Mouse (Mus musculus) MEL (cell line): ENCODE measurements around the gene H2afv. TPM values are rescaled to one million over a fixed set of nuclear protein-coding genes. Genes with fewer than 3 reads are reported as not detected.

Experiments
- DNase-seq: peaks from one replicate; pipeline ENCODE4 v3.0.0; 2011; ENCODE audit warnings: low read depth, low spot score
- H3K27ac ChIP-seq: 2 replicates; pipeline ENCODE4 v1.5.1; 2012; ENCODE audit warnings: low read depth, mild to moderate bottlenecking, control low read depth, low read length, moderate library complexity; ENCODE audit not compliant: control insufficient read depth
- H3K27me3 ChIP-seq, 2 experiments: fragments of 150-350 bp in 1 of 2; sonication (generic) in 1 of 2; 2 replicates each; pipeline ENCODE4 v1.6.1; 2012; ENCODE audit warnings: low read length in 2 of 2, mild to moderate bottlenecking in 2 of 2, improper control_type of control experiment in 1 of 2, moderate library complexity in 1 of 2; ENCODE audit not compliant: insufficient read depth in 2 of 2, control insufficient read depth in 1 of 2
- H3K36me3 ChIP-seq, 2 experiments: 2 replicates each; pipeline ENCODE4 v1.6.1; 2012 to 2014; ENCODE audit warnings: low read length in 2 of 2, improper control_type of control experiment in 1 of 2, inconsistent platforms in 1 of 2, mild to moderate bottlenecking in 1 of 2; ENCODE audit not compliant: insufficient read depth in 2 of 2, control insufficient read depth in 1 of 2
- H3K4me1 ChIP-seq, 2 experiments: fragments of 150-350 bp in 1 of 2; sonication (generic) in 1 of 2; 2 replicates each; pipeline ENCODE4 v1.6.1; 2012; ENCODE audit warnings: low read length in 2 of 2, improper control_type of control experiment in 1 of 2, mild to moderate bottlenecking in 1 of 2; ENCODE audit not compliant: insufficient read depth in 2 of 2, control insufficient read depth in 1 of 2
- H3K4me3 ChIP-seq, 2 experiments: fragments of 150-350 bp in 1 of 2; sonication (generic) in 1 of 2; 2 replicates each; pipeline ENCODE4 v1.5.1; 2012; ENCODE audit warnings: low read depth in 2 of 2, low read length in 2 of 2, mild to moderate bottlenecking in 2 of 2, moderate library complexity in 2 of 2, control low read depth in 1 of 2, improper control_type of control experiment in 1 of 2; ENCODE audit not compliant: control insufficient read depth in 1 of 2, insufficient read depth in 1 of 2
- H3K79me2 ChIP-seq: 2 replicates; pipeline ENCODE4 v1.6.1; 2012; ENCODE audit warnings: mild to moderate bottlenecking, low read length, moderate library complexity; ENCODE audit not compliant: control insufficient read depth, poor library complexity, insufficient read depth
- H3K9ac ChIP-seq: 2 replicates; pipeline ENCODE4 v1.6.1; 2012; ENCODE audit warnings: low read depth, mild to moderate bottlenecking, control low read depth, low read length, moderate library complexity; ENCODE audit not compliant: control insufficient read depth, poor library complexity, severe bottlenecking
- H3K9me3 ChIP-seq: fragments of 150-350 bp; sonication (generic); replicated peaks from 2 replicates; pipeline ENCODE4 v1.6.1; 2012; ENCODE audit warnings: mild to moderate bottlenecking, low read length, improper control_type of control experiment, moderate library complexity; ENCODE audit not compliant: insufficient read depth
- BHLHE40 ChIP-seq: IDR thresholded peaks from 2 replicates; pipeline ENCODE4 v1.6.1; 2012; ENCODE audit warnings: low read depth, mild to moderate bottlenecking, inconsistent platforms, low read length, improper control_type of control experiment, borderline replicate concordance
- CHD1 ChIP-seq: IDR thresholded peaks from 2 replicates; pipeline ENCODE4 v1.6.1; 2012; ENCODE audit warnings: low read depth, mild to moderate bottlenecking, inconsistent platforms, low read length, improper control_type of control experiment
- CHD2 ChIP-seq: IDR thresholded peaks from 2 replicates; pipeline ENCODE4 v1.6.1; 2011; ENCODE audit warnings: low read length, improper control_type of control experiment
- CTCF ChIP-seq, 3 experiments: IDR thresholded peaks in 2 of 3; conservative IDR thresholded peaks in 1 of 3; 2 replicates each; pipeline ENCODE4 v1.5.1; 2011 to 2012; ENCODE audit warnings: low read length in 3 of 3, low read depth in 2 of 3, mild to moderate bottlenecking in 2 of 3, improper control_type of control experiment in 1 of 3, inconsistent platforms in 1 of 3, mixed read lengths in 1 of 3, moderate library complexity in 1 of 3; ENCODE audit not compliant: control insufficient read depth in 1 of 3, insufficient read depth in 1 of 3, poor library complexity in 1 of 3, severe bottlenecking in 1 of 3
- E2F4 ChIP-seq: IDR thresholded peaks from 2 replicates; pipeline ENCODE4 v1.6.1; 2011; ENCODE audit warnings: low read depth, low read length, improper control_type of control experiment, borderline replicate concordance
- ELF1 ChIP-seq: IDR thresholded peaks from 2 replicates; pipeline ENCODE4 v1.6.1; 2014; ENCODE audit warnings: low read depth, mild to moderate bottlenecking, inconsistent platforms, low read length, improper control_type of control experiment, moderate library complexity
- EP300 ChIP-seq, 2 experiments: IDR thresholded peaks; 2 replicates each; pipeline ENCODE4 v1.6.1; 2011; ENCODE audit warnings: improper control_type of control experiment in 2 of 2, low read length in 2 of 2, low read depth in 1 of 2, mild to moderate bottlenecking in 1 of 2
- ETS1 ChIP-seq: IDR thresholded peaks from 2 replicates; pipeline ENCODE4 v1.6.1; 2012; ENCODE audit warnings: low read depth, mild to moderate bottlenecking, inconsistent platforms, low read length, improper control_type of control experiment, moderate library complexity
- GABPA ChIP-seq: IDR thresholded peaks from 2 replicates; pipeline ENCODE4 v1.6.1; 2012; ENCODE audit warnings: low read depth, mild to moderate bottlenecking, inconsistent platforms, low read length, improper control_type of control experiment, moderate library complexity
- GATA1 ChIP-seq: IDR thresholded peaks from 2 replicates; pipeline ENCODE4 v1.6.1; 2011; ENCODE audit warnings: low read depth, low read length, improper control_type of control experiment
- JUND ChIP-seq: IDR thresholded peaks from 2 replicates; pipeline ENCODE4 v1.6.1; 2011; ENCODE audit warnings: low read depth, mild to moderate bottlenecking, improper control_type of control experiment, low read length
- KAT2A ChIP-seq: conservative IDR thresholded peaks from 2 replicates; pipeline ENCODE4 v1.6.1; 2012; ENCODE audit warnings: low read depth, low read length, improper control_type of control experiment, inconsistent platforms
- MAFK ChIP-seq: IDR thresholded peaks from 2 replicates; pipeline ENCODE4 v1.6.1; 2011; ENCODE audit warnings: low read depth, mild to moderate bottlenecking, low read length, improper control_type of control experiment, borderline replicate concordance
- MAX ChIP-seq: IDR thresholded peaks from 2 replicates; pipeline ENCODE4 v1.6.1; 2011; ENCODE audit warnings: low read length, improper control_type of control experiment
- MAZ ChIP-seq: IDR thresholded peaks from 2 replicates; pipeline ENCODE4 v1.6.1; 2012; ENCODE audit warnings: low read depth, mild to moderate bottlenecking, inconsistent platforms, low read length, improper control_type of control experiment
- MEF2A ChIP-seq: IDR thresholded peaks from 2 replicates; pipeline ENCODE4 v1.6.1; 2014; ENCODE audit warnings: low read depth, mild to moderate bottlenecking, inconsistent platforms, low read length, improper control_type of control experiment; ENCODE audit not compliant: poor library complexity, insufficient replicate concordance, severe bottlenecking; ENCODE audit errors: extremely low read depth
- MXI1 ChIP-seq: IDR thresholded peaks from 2 replicates; pipeline ENCODE4 v1.6.1; 2011; ENCODE audit warnings: mild to moderate bottlenecking, low read depth, low read length, improper control_type of control experiment
- MYB ChIP-seq: IDR thresholded peaks from 2 replicates; pipeline ENCODE4 v1.6.1; 2011; ENCODE audit warnings: mild to moderate bottlenecking, low read depth, low read length, improper control_type of control experiment
- MYC ChIP-seq: IDR thresholded peaks from 2 replicates; pipeline ENCODE4 v1.6.1; 2011; ENCODE audit warnings: low read depth, mild to moderate bottlenecking, low read length, improper control_type of control experiment, moderate library complexity
- NELFE ChIP-seq: IDR thresholded peaks from 2 replicates; pipeline ENCODE4 v1.6.1; 2011; ENCODE audit warnings: low read depth, low read length, improper control_type of control experiment
- NRF1 ChIP-seq: IDR thresholded peaks from 2 replicates; pipeline ENCODE4 v1.6.1; 2014; ENCODE audit warnings: low read depth, mild to moderate bottlenecking, inconsistent platforms, low read length, improper control_type of control experiment, moderate library complexity; ENCODE audit not compliant: poor library complexity, insufficient read depth, severe bottlenecking
- POLR2A ChIP-seq, 2 experiments: IDR thresholded peaks; 2 replicates each; pipeline ENCODE4 v1.6.1; 2011 to 2012; ENCODE audit warnings: low read length in 2 of 2, mild to moderate bottlenecking in 2 of 2, control low read depth in 1 of 2, improper control_type of control experiment in 1 of 2, low read depth in 1 of 2, moderate library complexity in 1 of 2; ENCODE audit not compliant: control insufficient read depth in 1 of 2, insufficient read depth in 1 of 2, poor library complexity in 1 of 2
- POLR2AphosphoS2 ChIP-seq: IDR thresholded peaks from 2 replicates; pipeline ENCODE4 v1.6.1; 2011; ENCODE audit warnings: low read length, improper control_type of control experiment
- POLR2AphosphoS5 ChIP-seq: IDR thresholded peaks from 2 replicates; pipeline ENCODE4 v1.6.1; 2012; ENCODE audit warnings: low read depth, borderline replicate concordance, mild to moderate bottlenecking, inconsistent platforms, low read length, moderate library complexity, mixed read lengths
- RAD21 ChIP-seq: IDR thresholded peaks from 2 replicates; pipeline ENCODE4 v1.6.1; 2011; ENCODE audit warnings: mild to moderate bottlenecking, low read depth, low read length, improper control_type of control experiment
- RCOR1 ChIP-seq: IDR thresholded peaks from 2 replicates; pipeline ENCODE4 v1.6.1; 2012; ENCODE audit warnings: low read depth, mild to moderate bottlenecking, inconsistent platforms, low read length, improper control_type of control experiment
- SIN3A ChIP-seq: IDR thresholded peaks from 2 replicates; pipeline ENCODE4 v1.6.1; 2012; ENCODE audit warnings: low read length, improper control_type of control experiment, inconsistent platforms
- SMC3 ChIP-seq: IDR thresholded peaks from 2 replicates; pipeline ENCODE4 v1.6.1; 2011; ENCODE audit warnings: low read depth, low read length, improper control_type of control experiment
- TBP ChIP-seq: IDR thresholded peaks from 2 replicates; pipeline ENCODE4 v1.8.0; 2011; ENCODE audit warnings: low read depth, low read length, improper control_type of control experiment
- TCF12 ChIP-seq: IDR thresholded peaks from 2 replicates; pipeline ENCODE4 v1.6.1; 2014; ENCODE audit warnings: low read depth, mild to moderate bottlenecking, inconsistent platforms, low read length, improper control_type of control experiment, moderate library complexity
- UBTF ChIP-seq: IDR thresholded peaks from 2 replicates; pipeline ENCODE4 v1.6.1; 2012; ENCODE audit warnings: low read depth, mild to moderate bottlenecking, inconsistent platforms, low read length, improper control_type of control experiment, moderate library complexity, borderline replicate concordance; ENCODE audit not compliant: insufficient read depth
- USF1 ChIP-seq: IDR thresholded peaks from 2 replicates; pipeline ENCODE4 v1.6.1; 2014; ENCODE audit warnings: low read depth, mild to moderate bottlenecking, inconsistent platforms, low read length, improper control_type of control experiment, moderate library complexity
- USF2 ChIP-seq, 2 experiments: IDR thresholded peaks; 2 replicates each; pipeline ENCODE4 v1.6.1; 2011 to 2012; ENCODE audit warnings: improper control_type of control experiment in 2 of 2, low read length in 2 of 2, borderline replicate concordance in 1 of 2, inconsistent platforms in 1 of 2, low read depth in 1 of 2, mild to moderate bottlenecking in 1 of 2; ENCODE audit not compliant: insufficient read depth in 1 of 2
- ZC3H11A ChIP-seq: IDR thresholded peaks from 2 replicates; pipeline ENCODE4 v1.6.1; 2012; ENCODE audit warnings: low read depth, mild to moderate bottlenecking, inconsistent platforms, low read length, improper control_type of control experiment
- ZKSCAN1 ChIP-seq: IDR thresholded peaks from 2 replicates; pipeline ENCODE4 v1.6.1; 2012; ENCODE audit warnings: low read depth, mild to moderate bottlenecking, inconsistent platforms, low read length, improper control_type of control experiment, moderate library complexity
- ZMIZ1 ChIP-seq: IDR thresholded peaks from 2 replicates; pipeline ENCODE4 v1.6.1; 2012; ENCODE audit warnings: low read depth, mild to moderate bottlenecking, inconsistent platforms, low read length, improper control_type of control experiment, moderate library complexity
- ZNF384 ChIP-seq: IDR thresholded peaks from 2 replicates; pipeline ENCODE4 v1.6.1; 2012; ENCODE audit warnings: low read depth, mild to moderate bottlenecking, inconsistent platforms, low read length, improper control_type of control experiment
- polyA plus RNA-seq, 2 experiments: library from polyadenylated mRNA; stranded (reverse) in 1 of 2; unstranded in 1 of 2; fragments of >175 nt in 1 of 2; fragments of >200 nt in 1 of 2; gene quantifications; 2 replicates each; pipeline versions ENCODE4 v1.2.1 to v1.2.4; 2012; ENCODE audit warnings: low replicate concordance in 2 of 2, low read depth in 1 of 2; ENCODE audit not compliant: insufficient read length in 2 of 2, insufficient read depth in 1 of 2, missing spikeins in 1 of 2
- total RNA-seq: library from RNA; depleted of rRNA; stranded (reverse); fragments of 300-350 nt; gene quantifications from 2 replicates; pipeline ENCODE4 v1.2.3, GENCODE M21; 2012

H2afv gene
- total and polyA plus RNA-seq, 3 experiments = 97.2 to 159 TPM; not detected in 1

DNA sequence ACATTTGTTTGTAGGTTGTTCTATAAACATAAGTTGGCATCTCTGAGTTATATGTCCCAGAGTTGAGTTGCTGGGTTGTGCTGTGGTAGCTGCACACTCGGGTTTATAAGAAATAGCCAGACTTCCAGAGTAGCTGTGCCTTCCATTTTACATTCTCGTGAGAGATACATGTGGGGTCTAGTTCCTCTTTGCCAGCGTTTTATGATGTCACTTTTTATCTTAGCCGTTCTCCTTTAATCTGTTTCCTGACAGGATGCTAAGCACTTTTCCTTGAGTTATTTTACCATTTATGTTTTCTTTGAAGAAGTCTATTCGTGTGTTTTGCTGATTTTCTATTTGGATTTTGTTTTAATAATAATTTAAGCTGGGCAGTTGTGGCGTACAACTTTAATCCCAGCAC is 51.4 kb downstream of the H2afv start:
- H3K9me3 ChIP-seq = no peaks in the 10 kb centered on the region
- DNase-seq = peak; percentile 88
- peaks cover 0 to 32% of the 10 kb centered on the region in 2 experiments; a peak in 2 of 4 replicates for H3K36me3 ChIP-seq
- H3K4me1 ChIP-seq = peaks cover 10 to 28% of the 10 kb centered on the region in 2 experiments
- no peak overlapping the region for H3K4me3 ChIP-seq
- H3K79me2 ChIP-seq = peaks cover 35% of the 10 kb centered on the region
- H3K27ac ChIP-seq = peak overlapping the region; percentile 90
- H3K9ac ChIP-seq = peak overlapping the region; percentile 57
- no peaks in the 10 kb centered on the region for H3K27me3 ChIP-seq
- no peak for TF ChIP-seq CTCF (IDR thresholded peaks at IDR 0.05 in 2 of 3, conservative IDR thresholded peaks at IDR 0.05 in 1 of 3; ENCODE audit: control insufficient read depth in 1 of 3, insufficient read depth in 1 of 3, low read depth in 2 of 3, low read length in 3 of 3, poor library complexity in 1 of 3, severe bottlenecking in 1 of 3)
- TF ChIP-seq NRF1 = no peak
- TF ChIP-seq MAFK = no peak
- no peak for TF ChIP-seq GABPA
- peak; percentile 71 for TF ChIP-seq RCOR1
- TF ChIP-seq CHD2 = peak; percentile 21; the same call in 1 of the 2 replicates
- TF ChIP-seq ZMIZ1 = no peak
- no peak for TF ChIP-seq RAD21
- TF ChIP-seq MYC = peak; percentile 93; the same call in 1 of the 2 replicates
- peak; percentile 78 for TF ChIP-seq SIN3A
- peak; percentile 79 for TF ChIP-seq TCF12
- TF ChIP-seq TBP = 0 out of 2 replicates have a peak, but pooled peaks have one; percentile 56
- TF ChIP-seq POLR2AphosphoS5 = no peak
- no peak for TF ChIP-seq MYB
- TF ChIP-seq UBTF = no peak
- TF ChIP-seq MXI1 = peak; percentile 67
- TF ChIP-seq MEF2A = no peak
- TF ChIP-seq USF1 = no peak
- TF ChIP-seq ETS1 = peak; percentile 94
- no peak for TF ChIP-seq USF2 (IDR thresholded peaks at IDR 0.05; ENCODE audit: borderline replicate concordance in 1 of 2, insufficient read depth in 1 of 2, low read depth in 1 of 2, low read length in 2 of 2)
- no peak for TF ChIP-seq KAT2A
- TF ChIP-seq E2F4 = no peak
- peak; percentile 97 for TF ChIP-seq GATA1
- no peak for TF ChIP-seq ELF1
- TF ChIP-seq ZC3H11A = no peak
- 0 out of 2 replicates have a peak, but pooled peaks have one; percentile 4 for TF ChIP-seq MAZ
- no peak for TF ChIP-seq SMC3
- TF ChIP-seq CHD1 = no peak
- peak; percentile 84 to 87 for TF ChIP-seq EP300 (IDR thresholded peaks at IDR 0.05; ENCODE audit: low read depth in 1 of 2, low read length in 2 of 2)
- peak in 1 of 2 experiments; percentile 44; a peak in 1 of 4 replicates for TF ChIP-seq POLR2A (IDR thresholded peaks at IDR 0.05; ENCODE audit: control insufficient read depth in 1 of 2, insufficient read depth in 1 of 2, low read depth in 1 of 2, low read length in 2 of 2, poor library complexity in 1 of 2)
- no peak for TF ChIP-seq ZKSCAN1
- TF ChIP-seq JUND = peak; percentile 50; the same call in 1 of the 2 replicates
- TF ChIP-seq NELFE = no peak
- no peak for TF ChIP-seq ZNF384
- no peak for TF ChIP-seq BHLHE40
- TF ChIP-seq MAX = 0 out of 2 replicates have a peak, but pooled peaks have one; percentile 40
- no peak for TF ChIP-seq POLR2AphosphoS2
